Mouse (Mus musculus): Measurements from ENCODE around the gene Phf2. TPM values are rescaled to one million over a fixed set of nuclear protein-coding genes. Genes with fewer than 3 reads are reported as not detected.

Phf2 gene
- polyA plus RNA-seq, 1 experiment = 11.8 TPM

GRCm38 (mm10) chr13:48852859-48853258, 18.1 kb downstream of the Phf2 start:
- peaks cover 5% of the 10 kb centered on the region for H3K4me1 ChIP-seq (ENCODE audit: control insufficient read depth, insufficient read depth, low read length)
- TF ChIP-seq POLR2A (IDR thresholded peaks at IDR 0.05; ENCODE audit: borderline replicate concordance, control insufficient read depth, low read depth, low read length) (no peak), CTCF (IDR thresholded peaks at IDR 0.05; ENCODE audit: control insufficient read depth, insufficient read depth, low read length) (no peak)

GRCm38 (mm10) chr13:48851719-48852118, 19.2 kb downstream of the Phf2 start:
- Histone ChIP-seq H3K4me1 (ENCODE audit: control insufficient read depth, insufficient read depth, low read length) (peaks cover 4% of the 10 kb centered on the region), H3K27ac (ENCODE audit: control insufficient read depth, insufficient read depth, low read depth, low read length, poor library complexity) (no peak overlapping the region), H3K4me3 (replicated peaks; ENCODE audit: control insufficient read depth, low read depth, low read length) (no peak overlapping the region)
- no peak for TF ChIP-seq POLR2A (IDR thresholded peaks at IDR 0.05; ENCODE audit: borderline replicate concordance, control insufficient read depth, low read depth, low read length)
- TF ChIP-seq CTCF (IDR thresholded peaks at IDR 0.05; ENCODE audit: control insufficient read depth, insufficient read depth, low read length) = no peak
- WGBS = 81% methylated on average over 5 of the region's 5 CpGs

More at GRCm38 (mm10) chr13:48852859-48853258, 18.1 kb downstream of the Phf2 start:
- H3K27ac ChIP-seq (ENCODE audit: control insufficient read depth, insufficient read depth, low read depth, low read length, poor library complexity) = no peak overlapping the region
- 69% methylated on average over 3 of the region's 3 CpGs for WGBS
- H3K4me3 ChIP-seq (replicated peaks; ENCODE audit: control insufficient read depth, low read depth, low read length) = no peak overlapping the region

GRCm38 (mm10) chr13:48850771-48851170, 20.1 kb downstream of the Phf2 start:
- H3K4me1 ChIP-seq (ENCODE audit: control insufficient read depth, insufficient read depth, low read length) = peaks cover 4% of the 10 kb centered on the region
- no peak overlapping the region for H3K27ac ChIP-seq (ENCODE audit: control insufficient read depth, insufficient read depth, low read depth, low read length, poor library complexity)
- 88% methylated on average over 8 of the region's 8 CpGs for WGBS
- TF ChIP-seq POLR2A (IDR thresholded peaks at IDR 0.05; ENCODE audit: borderline replicate concordance, control insufficient read depth, low read depth, low read length) = no peak
- TF ChIP-seq CTCF (IDR thresholded peaks at IDR 0.05; ENCODE audit: control insufficient read depth, insufficient read depth, low read length) = no peak
- no peak overlapping the region for H3K4me3 ChIP-seq (replicated peaks; ENCODE audit: control insufficient read depth, low read depth, low read length)

- H3K4me1 ChIP-seq (ENCODE audit: control insufficient read depth, insufficient read depth, low read length) = peaks cover 2% of the 10 kb centered on the region; the same call in 1 of the 2 replicates
Measured at GRCm38 (mm10) chr13:48850326-48850725, 20.6 kb downstream of the Phf2 start.

GRCm38 (mm10) chr13:48849155-48849554, 21.8 kb downstream of the Phf2 start:
- Histone ChIP-seq H3K4me1 (ENCODE audit: control insufficient read depth, insufficient read depth, low read length) (peaks cover 2% of the 10 kb centered on the region; the same call in 1 of the 2 replicates), H3K27ac (ENCODE audit: control insufficient read depth, insufficient read depth, low read depth, low read length, poor library complexity) (no peak overlapping the region), H3K4me3 (replicated peaks; ENCODE audit: control insufficient read depth, low read depth, low read length) (no peak overlapping the region)
- no peak for TF ChIP-seq CTCF (IDR thresholded peaks at IDR 0.05; ENCODE audit: control insufficient read depth, insufficient read depth, low read length)
- no peak for TF ChIP-seq POLR2A (IDR thresholded peaks at IDR 0.05; ENCODE audit: borderline replicate concordance, control insufficient read depth, low read depth, low read length)
- WGBS = 59% methylated on average over 3 of the region's 3 CpGs

More at GRCm38 (mm10) chr13:48850326-48850725, 20.6 kb downstream of the Phf2 start:
- H3K27ac ChIP-seq (ENCODE audit: control insufficient read depth, insufficient read depth, low read depth, low read length, poor library complexity) = no peak overlapping the region
- 81% methylated on average over 2 of the region's 2 CpGs for WGBS
- no peak for TF ChIP-seq CTCF (IDR thresholded peaks at IDR 0.05; ENCODE audit: control insufficient read depth, insufficient read depth, low read length)
- no peak for TF ChIP-seq POLR2A (IDR thresholded peaks at IDR 0.05; ENCODE audit: borderline replicate concordance, control insufficient read depth, low read depth, low read length)
- no peak overlapping the region for H3K4me3 ChIP-seq (replicated peaks; ENCODE audit: control insufficient read depth, low read depth, low read length)

- WGBS = 42% methylated on average over 4 of the region's 4 CpGs
- peaks cover 12% of the 10 kb centered on the region for H3K4me1 ChIP-seq (ENCODE audit: control insufficient read depth, insufficient read depth, low read length)
- H3K4me3 ChIP-seq (replicated peaks; ENCODE audit: control insufficient read depth, low read depth, low read length) = no peak overlapping the region
- H3K27ac ChIP-seq (ENCODE audit: control insufficient read depth, insufficient read depth, low read depth, low read length, poor library complexity) = no peak overlapping the region
- no peak for TF ChIP-seq POLR2A (IDR thresholded peaks at IDR 0.05; ENCODE audit: borderline replicate concordance, control insufficient read depth, low read depth, low read length)
- no peak for TF ChIP-seq CTCF (IDR thresholded peaks at IDR 0.05; ENCODE audit: control insufficient read depth, insufficient read depth, low read length)
Measured at GRCm38 (mm10) chr13:48845308-48845707, 25.6 kb downstream of the Phf2 start.

- TF ChIP-seq CTCF (IDR thresholded peaks at IDR 0.05; ENCODE audit: control insufficient read depth, insufficient read depth, low read length) (no peak), POLR2A (IDR thresholded peaks at IDR 0.05; ENCODE audit: borderline replicate concordance, control insufficient read depth, low read depth, low read length) (no peak)
- 76% methylated on average over 1 of the region's 1 CpGs for WGBS
- Histone ChIP-seq H3K27ac (ENCODE audit: control insufficient read depth, insufficient read depth, low read depth, low read length, poor library complexity) (no peak overlapping the region), H3K4me3 (replicated peaks; ENCODE audit: control insufficient read depth, low read depth, low read length) (no peak overlapping the region), H3K4me1 (ENCODE audit: control insufficient read depth, insufficient read depth, low read length) (peaks cover 12% of the 10 kb centered on the region)
Measured at GRCm38 (mm10) chr13:48843530-48843929, 27.4 kb downstream of the Phf2 start.

- no peak overlapping the region for H3K4me3 ChIP-seq (replicated peaks; ENCODE audit: control insufficient read depth, low read depth, low read length)
- peak overlapping the region; percentile 18; the same call in 1 of the 2 replicates for H3K27ac ChIP-seq (ENCODE audit: control insufficient read depth, insufficient read depth, low read depth, low read length, poor library complexity)
- peaks cover 12% of the 10 kb centered on the region for H3K4me1 ChIP-seq (ENCODE audit: control insufficient read depth, insufficient read depth, low read length)
- 17% methylated on average over 5 of the region's 5 CpGs for WGBS
- TF ChIP-seq POLR2A (IDR thresholded peaks at IDR 0.05; ENCODE audit: borderline replicate concordance, control insufficient read depth, low read depth, low read length) = no peak
Measured at GRCm38 (mm10) chr13:48841905-48842592, 28.9 kb downstream of the Phf2 start.

Data from bone marrow, adult 2 months (tissue).